Mouse (Mus musculus) left cerebral cortex, adult 2 months (tissue): ENCODE results near the gene Npb. TPM values are rescaled to one million over a fixed set of nuclear protein-coding genes. Genes with fewer than 3 reads are reported as not detected.
A peak's percentile ranks its signal among the peaks of the same experiment; 100 is the strongest.

ENCODE experiments used
- DNase-seq, 2 experiments: peaks; one replicate each; pipeline ENCODE4 v3.0.0; 2021 to 2022; ENCODE audit warnings: low spot score in 2 of 2, mixed read lengths in 1 of 2; ENCODE audit errors: extremely low spot score in 1 of 2
- H3K27ac ChIP-seq: fragments of 200-600 bp; 2 replicates; pipeline ENCODE4 v1.8.1; 2022
- H3K4me3 ChIP-seq: fragments of 200-600 bp; 2 replicates; pipeline ENCODE4 v1.8.1; 2022
- CTCF ChIP-seq: fragments of 200-600 bp; IDR thresholded peaks from 2 replicates; pipeline ENCODE4 v1.8.1; 2022; ENCODE audit warnings: antibody characterized with exemption, mild to moderate bottlenecking, moderate library complexity
- intact Hi-C: fragments of 180-260 bp; cut with DNase I; formaldehyde crosslinking; loops from one replicate; pipeline ENCODE4 v1.15.1; 2025
- total RNA-seq, 2 experiments: library from RNA; stranded (reverse); gene quantifications; 2 replicates each; pipeline ENCODE4 v1.2.3; 2021

Gene Npb
- total RNA-seq, 2 experiments from 2014 or later = 0.95 TPM; not detected in 1

- no peak for TF ChIP-seq CTCF
- H3K4me3 ChIP-seq = peak overlapping the region; percentile 14; the same call in 1 of the 2 replicates
- peak overlapping the region; percentile 69 for H3K27ac ChIP-seq
- intact Hi-C loops = no loop called here
- no peak for DNase-seq
Observed at GRCm38 (mm10) chr11:120629911-120630310, 21.6 kb downstream of the Npb start.

GRCm38 (mm10) chr11:120630401-120630871 lies 22.2 kb downstream of the Npb start:
- intact Hi-C loops = no loop called here
- no peak for DNase-seq
- H3K4me3 ChIP-seq = peak overlapping the region; percentile 14; the same call in 1 of the 2 replicates

GRCm38 (mm10) chr11:120630881-120631725 lies 22.8 kb downstream of the Npb start:
- H3K4me3 ChIP-seq = 0 out of 2 replicates have a peak overlapping the region, but pooled peaks have one; percentile 14

More at GRCm38 (mm10) chr11:120630401-120630871, 22.2 kb downstream of the Npb start:
- no peak for TF ChIP-seq CTCF
- peak overlapping the region; percentile 69 for H3K27ac ChIP-seq

GRCm38 (mm10) chr11:120631726-120632448 lies 23.6 kb downstream of the Npb start:
- Histone ChIP-seq H3K4me3 (peak overlapping the region; percentile 96), H3K27ac (peak overlapping the region; percentile 93; the same call in 1 of the 2 replicates)
- intact Hi-C loops = no loop called here
- TF ChIP-seq CTCF = no peak
- no peak for DNase-seq

More at GRCm38 (mm10) chr11:120630881-120631725, 22.8 kb downstream of the Npb start:
- no peak for DNase-seq
- intact Hi-C loops = no loop called here
- peak overlapping the region; percentile 69 for H3K27ac ChIP-seq
- no peak for TF ChIP-seq CTCF

- DNase-seq = peak; percentile 54 to 60
- intact Hi-C loops = no loop called here
- TF ChIP-seq CTCF = no peak; the same call in 1 of the 2 replicates
- Histone ChIP-seq H3K4me3 (peak overlapping the region; percentile 96), H3K27ac (peak overlapping the region; percentile 93)
Observed at GRCm38 (mm10) chr11:120632559-120633519, 24.6 kb downstream of the Npb start.

GRCm38 (mm10) chr11:120633520-120634343 lies 25.5 kb downstream of the Npb start, which contains the start of gene Mafg:
TSS of gene Mafg (minus strand) at chr11:120633600.
- Histone ChIP-seq H3K4me3 (peak within 1 kb of the TSS; percentile 96), H3K27ac (peak within 1 kb of the TSS; percentile 93)
- TF ChIP-seq CTCF = no peak
- intact Hi-C loops = no loop called here
- peak; percentile 93 to 94 for DNase-seq

GRCm38 (mm10) chr11:120634810-120635209 lies 26.5 kb downstream of the Npb start:
- intact Hi-C loops = no loop called here
- Histone ChIP-seq H3K27ac (no peak overlapping the region), H3K4me3 (no peak overlapping the region)
- no peak for DNase-seq
- TF ChIP-seq CTCF = no peak

GRCm38 (mm10) chr11:120641255-120641654 lies 33.0 kb downstream of the Npb start:
- intact Hi-C loops = no loop called here
- DNase-seq = no peak
- Histone ChIP-seq H3K27ac (no peak overlapping the region), H3K4me3 (no peak overlapping the region)
- no peak for TF ChIP-seq CTCF

- no peak for DNase-seq
- Histone ChIP-seq H3K4me3 (no peak overlapping the region), H3K27ac (no peak overlapping the region)
- intact Hi-C loops = no loop called here
- no peak for TF ChIP-seq CTCF
Observed at GRCm38 (mm10) chr11:120641869-120642268, 33.6 kb downstream of the Npb start.

- no peak overlapping the region for H3K27ac ChIP-seq
- H3K4me3 ChIP-seq = peak overlapping the region; percentile 60
- no peak for TF ChIP-seq CTCF
- intact Hi-C loops = no loop called here
- no peak for DNase-seq
Observed at GRCm38 (mm10) chr11:120642939-120643600, 34.8 kb downstream of the Npb start.
